Mouse (Mus musculus): ENCODE data around the gene Notch2. TPM values are rescaled to one million over a fixed set of nuclear protein-coding genes. Genes with fewer than 3 reads are reported as not detected.

Gene Notch2
- polyA plus RNA-seq, 1 experiment from 2014 or later, result 35.4 TPM

- no peaks in the 10 kb centered on the region for H3K36me3 ChIP-seq
- H3K27me3 ChIP-seq, result no peaks in the 10 kb centered on the region
- no peak overlapping the region for H3K4me3 ChIP-seq
- 60% methylated on average over 2 of the region's 2 CpGs for WGBS
- H3K4me1 ChIP-seq, result 0 out of 2 replicates have a peak, but pooled peaks cover 5% of the 10 kb centered on the region
- H3K9ac ChIP-seq, result no peak overlapping the region
- no peak for ATAC-seq (ENCODE audit: insufficient number of reproducible peaks, insufficient read depth, low FRiP score, low TSS enrichment, low read depth)
- no peaks in the 10 kb centered on the region for H3K9me3 ChIP-seq
- H3K4me2 ChIP-seq, result no peak overlapping the region
- H3K27ac ChIP-seq, result no peak overlapping the region
Observed at GRCm38 (mm10) chr3:97978710-97979109, 34.6 kb upstream of the Notch2 start.

GRCm38 (mm10) chr3:97980683-97981327 lies 32.5 kb upstream of the Notch2 start:
- WGBS, result 92% methylated on average over 8 of the region's 8 CpGs
- Histone ChIP-seq H3K4me3 (no peak overlapping the region), H3K4me2 (no peak overlapping the region), H3K36me3 (no peaks in the 10 kb centered on the region), H3K9me3 (no peaks in the 10 kb centered on the region), H3K27me3 (no peaks in the 10 kb centered on the region), H3K27ac (no peak overlapping the region), H3K9ac (no peak overlapping the region), H3K4me1 (peaks cover 6% of the 10 kb centered on the region; the same call in 1 of the 2 replicates)
- no peak for ATAC-seq (ENCODE audit: insufficient number of reproducible peaks, insufficient read depth, low FRiP score, low TSS enrichment, low read depth)

GRCm38 (mm10) chr3:97981376-97981906 lies 31.9 kb upstream of the Notch2 start:
- H3K4me1 ChIP-seq, result peaks cover 11% of the 10 kb centered on the region
- no peaks in the 10 kb centered on the region for H3K9me3 ChIP-seq
- no peak overlapping the region for H3K4me3 ChIP-seq
- no peaks in the 10 kb centered on the region for H3K36me3 ChIP-seq
- no peaks in the 10 kb centered on the region for H3K27me3 ChIP-seq
- ATAC-seq (ENCODE audit: insufficient number of reproducible peaks, insufficient read depth, low FRiP score, low TSS enrichment, low read depth), result no peak
- no peak overlapping the region for H3K4me2 ChIP-seq
- no peak overlapping the region for H3K27ac ChIP-seq
- WGBS, result 87% methylated on average over 3 of the region's 3 CpGs
- no peak overlapping the region for H3K9ac ChIP-seq

- Histone ChIP-seq H3K27ac (no peak overlapping the region), H3K9me3 (no peaks in the 10 kb centered on the region), H3K4me3 (no peak overlapping the region), H3K9ac (no peak overlapping the region), H3K4me1 (peaks cover 11% of the 10 kb centered on the region), H3K4me2 (no peak overlapping the region), H3K27me3 (no peaks in the 10 kb centered on the region), H3K36me3 (no peaks in the 10 kb centered on the region)
- no peak for ATAC-seq (ENCODE audit: insufficient number of reproducible peaks, insufficient read depth, low FRiP score, low TSS enrichment, low read depth)
- 77% methylated on average over 10 of the region's 10 CpGs for WGBS
Observed at GRCm38 (mm10) chr3:97984870-97985506, 28.3 kb upstream of the Notch2 start.

GRCm38 (mm10) chr3:97985691-97986090 lies 27.6 kb upstream of the Notch2 start:
- Histone ChIP-seq H3K4me2 (no peak overlapping the region), H3K4me1 (peaks cover 11% of the 10 kb centered on the region), H3K27ac (no peak overlapping the region), H3K9me3 (no peaks in the 10 kb centered on the region), H3K27me3 (no peaks in the 10 kb centered on the region), H3K4me3 (no peak overlapping the region), H3K36me3 (no peaks in the 10 kb centered on the region), H3K9ac (no peak overlapping the region)
- 85% methylated on average over 3 of the region's 3 CpGs for WGBS
- ATAC-seq (ENCODE audit: insufficient number of reproducible peaks, insufficient read depth, low FRiP score, low TSS enrichment, low read depth), result no peak

GRCm38 (mm10) chr3:97987153-97987552 lies 26.2 kb upstream of the Notch2 start:
- H3K4me2 ChIP-seq, result no peak overlapping the region
- no peaks in the 10 kb centered on the region for H3K27me3 ChIP-seq
- H3K36me3 ChIP-seq, result no peaks in the 10 kb centered on the region
- no peak overlapping the region for H3K9ac ChIP-seq
- ATAC-seq (ENCODE audit: insufficient number of reproducible peaks, insufficient read depth, low FRiP score, low TSS enrichment, low read depth), result no peak
- no peak overlapping the region for H3K27ac ChIP-seq
- peaks cover 11% of the 10 kb centered on the region for H3K4me1 ChIP-seq
- no peak overlapping the region for H3K4me3 ChIP-seq
- H3K9me3 ChIP-seq, result no peaks in the 10 kb centered on the region
- 86% methylated on average over 3 of the region's 3 CpGs for WGBS

GRCm38 (mm10) chr3:97988756-97989155 lies 24.6 kb upstream of the Notch2 start:
- WGBS, result 66% methylated on average over 4 of the region's 4 CpGs

GRCm38 (mm10) chr3:97990576-97990975 lies 22.8 kb upstream of the Notch2 start:
- no peak for ATAC-seq (ENCODE audit: insufficient number of reproducible peaks, insufficient read depth, low FRiP score, low TSS enrichment, low read depth)
- Histone ChIP-seq H3K9ac (no peak overlapping the region), H3K4me3 (no peak overlapping the region), H3K27ac (no peak overlapping the region), H3K9me3 (no peaks in the 10 kb centered on the region), H3K4me2 (no peak overlapping the region), H3K27me3 (no peaks in the 10 kb centered on the region), H3K4me1 (peaks cover 17% of the 10 kb centered on the region), H3K36me3 (no peaks in the 10 kb centered on the region)
- WGBS, result 91% methylated on average over 5 of the region's 5 CpGs

More at GRCm38 (mm10) chr3:97988756-97989155, 24.6 kb upstream of the Notch2 start:
- no peak for ATAC-seq (ENCODE audit: insufficient number of reproducible peaks, insufficient read depth, low FRiP score, low TSS enrichment, low read depth)
- H3K36me3 ChIP-seq, result no peaks in the 10 kb centered on the region
- H3K27me3 ChIP-seq, result no peaks in the 10 kb centered on the region
- H3K27ac ChIP-seq, result no peak overlapping the region
- H3K4me1 ChIP-seq, result peaks cover 17% of the 10 kb centered on the region
- no peaks in the 10 kb centered on the region for H3K9me3 ChIP-seq
- no peak overlapping the region for H3K4me3 ChIP-seq
- no peak overlapping the region for H3K9ac ChIP-seq
- H3K4me2 ChIP-seq, result no peak overlapping the region

- no peak overlapping the region for H3K4me3 ChIP-seq
- 65% methylated on average over 4 of the region's 4 CpGs for WGBS
- H3K27ac ChIP-seq, result no peak overlapping the region
- ATAC-seq (ENCODE audit: insufficient number of reproducible peaks, insufficient read depth, low FRiP score, low TSS enrichment, low read depth), result no peak
- H3K9me3 ChIP-seq, result no peaks in the 10 kb centered on the region
- no peak overlapping the region for H3K9ac ChIP-seq
- H3K27me3 ChIP-seq, result no peaks in the 10 kb centered on the region
- no peaks in the 10 kb centered on the region for H3K36me3 ChIP-seq
- 0 out of 2 replicates have a peak, but pooled peaks cover 6% of the 10 kb centered on the region for H3K4me1 ChIP-seq
- H3K4me2 ChIP-seq, result no peak overlapping the region
Observed at GRCm38 (mm10) chr3:97992289-97992688, 21.0 kb upstream of the Notch2 start.

GRCm38 (mm10) chr3:97993196-97993595 lies 20.1 kb upstream of the Notch2 start:
- Histone ChIP-seq H3K9me3 (no peaks in the 10 kb centered on the region), H3K4me1 (0 out of 2 replicates have a peak, but pooled peaks cover 6% of the 10 kb centered on the region), H3K36me3 (no peaks in the 10 kb centered on the region), H3K27me3 (no peaks in the 10 kb centered on the region), H3K9ac (no peak overlapping the region), H3K27ac (no peak overlapping the region), H3K4me2 (no peak overlapping the region), H3K4me3 (no peak overlapping the region)
- ATAC-seq (ENCODE audit: insufficient number of reproducible peaks, insufficient read depth, low FRiP score, low TSS enrichment, low read depth), result no peak
- 43% methylated on average over 5 of the region's 5 CpGs for WGBS

GRCm38 (mm10) chr3:97993920-97994545 lies 19.3 kb upstream of the Notch2 start:
- H3K4me2 ChIP-seq, result no peak overlapping the region
- H3K27me3 ChIP-seq, result no peaks in the 10 kb centered on the region
- H3K9me3 ChIP-seq, result no peaks in the 10 kb centered on the region
- 75% methylated on average over 3 of the region's 3 CpGs for WGBS
- 0 out of 2 replicates have a peak, but pooled peaks cover 6% of the 10 kb centered on the region for H3K4me1 ChIP-seq
- H3K4me3 ChIP-seq, result no peak overlapping the region
- no peak for ATAC-seq (ENCODE audit: insufficient number of reproducible peaks, insufficient read depth, low FRiP score, low TSS enrichment, low read depth)
- H3K36me3 ChIP-seq, result no peaks in the 10 kb centered on the region
- H3K9ac ChIP-seq, result no peak overlapping the region
- no peak overlapping the region for H3K27ac ChIP-seq

Measured in embryonic facial prominence, embryonic 13.5 days (tissue).